Mouse (Mus musculus): Measurements from ENCODE around the gene Impad1. TPM values are rescaled to one million over a fixed set of nuclear protein-coding genes. Genes with fewer than 3 reads are reported as not detected.

Gene Impad1
- total RNA-seq, 2 experiments from 2014 or later: 16.8 to 17.5 TPM

DNA sequence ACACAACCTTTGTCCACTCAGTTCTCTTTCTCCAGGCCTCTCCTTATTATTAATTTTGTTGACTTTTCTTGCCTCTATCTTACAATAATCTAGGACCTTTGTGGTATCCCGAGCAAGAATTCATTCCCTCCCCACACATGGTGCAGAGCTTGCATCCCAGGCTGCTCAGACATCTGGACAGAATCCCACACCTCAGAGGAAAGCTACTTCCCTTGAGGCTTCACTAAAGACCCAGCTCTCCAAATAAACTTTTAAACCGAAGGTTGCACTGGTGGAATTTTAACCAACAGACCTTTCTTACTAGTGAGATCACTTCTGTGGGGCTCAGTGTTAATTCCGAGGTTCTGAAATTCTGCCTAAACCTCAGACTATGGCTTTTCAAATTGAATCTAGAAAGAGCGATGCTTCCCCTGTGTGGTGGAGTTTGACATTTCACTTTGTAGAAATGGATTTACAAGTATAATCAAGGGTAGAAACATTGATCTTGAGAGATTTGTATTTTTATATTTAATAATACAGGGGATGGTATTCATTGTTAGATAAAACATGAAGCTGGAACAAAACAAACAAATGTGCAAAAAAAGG lies 75.3 kb downstream of the Impad1 start:
- ATAC-seq (replicated peaks; ENCODE audit: low FRiP score, poor library complexity, severe bottlenecking): no peak
